Mouse (Mus musculus) megakaryocyte, embryonic 14.5 days (primary cell): Measurements from ENCODE around the gene Klhl40.

ENCODE experiments used
- FLI1 ChIP-seq: IDR thresholded peaks from 2 replicates; pipeline ENCODE4 v1.6.1; 2012; ENCODE audit warnings: low read length, inconsistent platforms, mixed read lengths
- GATA1 ChIP-seq: IDR thresholded peaks from 3 replicates; pipeline ENCODE4 v1.6.1; 2012; ENCODE audit warnings: mixed read lengths, low read length, inconsistent platforms, borderline replicate concordance

DNA sequence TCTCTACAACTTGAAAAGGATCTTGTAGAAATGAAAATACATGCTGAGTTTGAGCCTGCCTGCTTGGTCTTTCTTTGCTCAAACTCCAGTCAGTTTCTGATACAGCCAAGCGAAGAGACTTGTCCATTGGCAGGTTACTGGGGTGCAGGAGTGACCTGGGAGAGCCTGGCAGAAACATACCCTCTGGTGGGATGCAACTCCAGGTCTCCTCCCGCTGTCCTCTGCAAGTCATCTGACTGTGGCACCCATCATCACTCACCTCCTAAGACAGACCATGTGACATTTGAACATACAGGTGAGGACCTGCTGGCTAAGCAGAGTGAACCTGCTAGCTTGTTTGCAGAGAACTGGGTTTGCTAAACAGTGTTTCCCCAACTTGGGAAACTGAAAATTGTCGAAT is 20.6 kb upstream of the Klhl40 start:
- TF ChIP-seq GATA1 (no peak), FLI1 (no peak)
